Mouse (Mus musculus) common myeloid progenitor, adult 5-6 weeks (primary cell): ENCODE data around the gene Copb2. TPM values are rescaled to one million over a fixed set of nuclear protein-coding genes. Genes with fewer than 3 reads are reported as not detected.

Experiments used
- ATAC-seq: replicated peaks from 2 replicates; pipeline ENCODE4 v1.8.0; 2016; ENCODE audit warnings: low read depth, mild to moderate bottlenecking, moderate TSS enrichment, inconsistent platforms; ENCODE audit not compliant: poor library complexity, severe bottlenecking
- total RNA-seq: library from RNA; stranded (forward); fragments of 200-1000, 187-1606 nt; gene quantifications from 2 replicates; pipeline ENCODE4 v1.2.3, GENCODE M21; 2017

Copb2 gene
- total RNA-seq, 1 experiment from 2014 or later, result 183 TPM

GRCm38 (mm10) chr9:98633287-98634162 lies 70.0 kb downstream of the Copb2 start:
- no peak for ATAC-seq

Other genes starting within 250 kb of the Copb2 start
- gene Rbp1, start 140.8 kb upstream of the Copb2 start, total RNA-seq, result 2.9 and 3.9 TPM in 2 replicates
- not detected in 2 replicates for gene Rbp2, start 77.6 kb upstream of the Copb2 start, total RNA-seq
- gene Mrps22, start 37.9 kb downstream of the Copb2 start, total RNA-seq, result 90.7 and 94.6 TPM in 2 replicates